Mouse (Mus musculus) heart, adult 2 months (tissue): ENCODE data around the gene Crebrf. TPM values are rescaled to one million over a fixed set of nuclear protein-coding genes. Genes with fewer than 3 reads are reported as not detected.

ENCODE experiments used
- DNase-seq, 2 experiments: peaks; one replicate each; pipeline ENCODE4 v3.0.0; 2021
- H3K27ac ChIP-seq: fragments of 200-600 bp; 2 replicates; pipeline ENCODE4 v1.8.1; 2022
- H3K27me3 ChIP-seq: fragments of 200-500 bp; 2 replicates; pipeline ENCODE4 v1.6.1; 2012; ENCODE audit warnings: mild to moderate bottlenecking, low read length, inconsistent platforms, mixed read lengths; ENCODE audit not compliant: control insufficient read depth, insufficient read depth
- H3K36me3 ChIP-seq: fragments of 200-500 bp; 2 replicates; pipeline ENCODE4 v1.6.1; 2012; ENCODE audit warnings: low read length, inconsistent platforms; ENCODE audit not compliant: control insufficient read depth, insufficient read depth
- H3K4me1 ChIP-seq: fragments of 200-500 bp; 2 replicates; pipeline ENCODE4 v1.6.1; 2011; ENCODE audit warnings: low read length; ENCODE audit not compliant: control insufficient read depth, insufficient read depth
- H3K4me3 ChIP-seq: fragments of 200-600 bp; 2 replicates; pipeline ENCODE4 v1.8.1; 2022
- H3K79me2 ChIP-seq: fragments of 200-500 bp; replicated peaks from 2 replicates; pipeline ENCODE4 v1.6.1; 2012; ENCODE audit warnings: mild to moderate bottlenecking, inconsistent platforms, low read length, moderate library complexity, mixed read lengths; ENCODE audit not compliant: control insufficient read depth, insufficient read depth
- H3K9ac ChIP-seq: fragments of 200-500 bp; 2 replicates; pipeline ENCODE4 v1.6.1; 2012; ENCODE audit warnings: low read depth, mild to moderate bottlenecking, control low read depth, inconsistent platforms, low read length, mixed read lengths
- CTCF ChIP-seq: fragments of 200-600 bp; IDR thresholded peaks from 2 replicates; pipeline ENCODE4 v1.8.1; 2022; ENCODE audit warnings: antibody characterized with exemption, mild to moderate bottlenecking, moderate library complexity
- EP300 ChIP-seq: fragments of 200-500 bp; IDR thresholded peaks from 2 replicates; pipeline ENCODE4 v1.6.1; 2011; ENCODE audit warnings: low read depth, low read length, control low read depth; ENCODE audit not compliant: insufficient read depth
- POLR2A ChIP-seq: fragments of 200-500 bp; IDR thresholded peaks from 2 replicates; pipeline ENCODE4 v1.6.1; 2011; ENCODE audit warnings: mild to moderate bottlenecking, low read depth, low read length, control low read depth; ENCODE audit not compliant: insufficient read depth
- WGBS: fragments of 180-500 bp; shearing (Covaris S2); methylation state at CpG from one replicate; pipeline ENCODE4 v1.1.7; 2018; 5-methylcytosine and 5-hydroxymethylcytosine counted together
- intact Hi-C: fragments of 180-260 bp; cut with DNase I; formaldehyde crosslinking; loops from one replicate; pipeline ENCODE4 v1.15.1; 2025
- polyA plus RNA-seq: library from polyadenylated mRNA; depleted of rRNA; stranded (reverse); fragments of >200 nt; gene quantifications from 2 replicates; pipeline ENCODE4 v1.2.3, GENCODE M21; 2012
- total RNA-seq, 2 experiments: library from RNA; stranded (reverse); gene quantifications; 2 replicates each; pipeline ENCODE4 v1.2.3; 2021

Crebrf gene
- total and polyA plus RNA-seq, 3 experiments, result 6.1 to 72.9 (median 63.5) TPM

DNA sequence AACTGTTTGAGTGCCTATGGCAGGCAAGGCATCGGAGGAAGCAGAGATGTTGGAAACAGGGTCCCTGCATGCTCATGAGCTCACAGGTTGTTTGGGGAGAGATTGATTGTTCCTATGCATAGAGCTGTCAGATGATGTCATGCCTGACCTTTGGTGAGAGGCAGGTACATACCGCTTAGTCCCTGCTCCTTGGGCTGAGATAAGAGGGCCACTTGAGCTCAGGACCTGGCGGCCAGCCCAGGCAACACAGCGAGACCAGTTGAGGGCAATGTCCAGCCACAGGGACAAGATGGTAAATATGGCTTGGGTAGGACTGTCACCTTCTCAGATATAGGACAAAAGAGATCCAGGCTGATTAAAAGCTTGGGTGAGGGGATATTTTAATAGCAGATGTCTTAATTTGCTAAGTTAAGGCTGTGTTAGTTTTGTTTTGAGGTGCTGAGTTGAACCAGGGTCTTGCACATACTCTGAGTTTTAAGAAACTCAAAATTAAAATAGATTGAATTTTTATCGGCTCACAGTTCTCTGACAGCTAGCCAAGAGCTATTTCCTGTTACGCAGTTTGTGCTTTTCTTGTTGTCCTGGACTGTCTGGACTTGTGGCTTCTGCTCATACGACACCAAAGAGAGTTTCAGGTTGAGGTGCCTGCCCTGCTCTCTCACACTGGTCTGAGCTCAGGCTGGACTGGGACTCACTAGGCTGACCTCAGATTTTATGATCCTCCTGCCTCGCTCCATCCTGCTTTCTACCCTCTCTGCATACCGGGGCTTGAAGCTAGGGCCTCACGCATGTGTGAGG is 15.4 kb upstream of the Crebrf start:
- H3K4me3 ChIP-seq, result no peak overlapping the region
- H3K4me1 ChIP-seq, result peaks cover 4% of the 10 kb centered on the region
- peak; percentile 45 to 70 for DNase-seq
- H3K27ac ChIP-seq, result peak overlapping the region; percentile 60
- H3K9ac ChIP-seq, result no peak overlapping the region
- no peaks in the 10 kb centered on the region for H3K79me2 ChIP-seq
- H3K36me3 ChIP-seq, result peaks cover 3% of the 10 kb centered on the region
- intact Hi-C loops, result no loop called here
- H3K27me3 ChIP-seq, result no peaks in the 10 kb centered on the region
- WGBS, result 53% methylated on average over 10 of the region's 10 CpGs
- TF ChIP-seq EP300, result 0 out of 2 replicates have a peak, but pooled peaks have one; percentile 34
- 0 out of 2 replicates have a peak, but pooled peaks have one; percentile 5 for TF ChIP-seq CTCF
- no peak for TF ChIP-seq POLR2A

DNA sequence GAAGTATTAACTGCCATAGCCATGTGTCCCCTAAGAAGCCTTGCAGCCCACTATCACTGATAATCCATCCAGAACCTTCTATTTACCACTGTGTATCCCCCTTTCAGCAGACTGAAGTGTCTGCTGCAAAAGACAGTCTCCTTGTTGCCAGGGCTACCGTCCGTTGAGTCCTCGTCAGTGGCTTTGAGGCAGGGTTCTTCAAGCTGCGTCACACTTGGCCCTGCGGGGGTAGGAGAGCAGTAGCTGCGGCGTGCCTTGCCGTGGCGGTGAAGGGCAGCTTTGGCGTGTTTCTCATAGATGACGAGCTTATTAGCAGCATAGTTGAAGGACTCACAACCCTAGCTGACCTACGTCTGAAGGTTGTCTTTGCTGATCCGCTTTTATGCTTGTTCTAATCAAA is 13.9 kb upstream of the Crebrf start:
- Histone ChIP-seq H3K27ac (no peak overlapping the region), H3K4me3 (no peak overlapping the region), H3K27me3 (no peaks in the 10 kb centered on the region), H3K9ac (no peak overlapping the region), H3K79me2 (no peaks in the 10 kb centered on the region), H3K36me3 (peaks cover 3% of the 10 kb centered on the region; the same call in 1 of the 2 replicates), H3K4me1 (peaks cover 6% of the 10 kb centered on the region)
- 62% methylated on average over 13 of the region's 13 CpGs for WGBS
- TF ChIP-seq POLR2A, result no peak
- intact Hi-C loops, result no loop called here
- no peak for DNase-seq

DNA sequence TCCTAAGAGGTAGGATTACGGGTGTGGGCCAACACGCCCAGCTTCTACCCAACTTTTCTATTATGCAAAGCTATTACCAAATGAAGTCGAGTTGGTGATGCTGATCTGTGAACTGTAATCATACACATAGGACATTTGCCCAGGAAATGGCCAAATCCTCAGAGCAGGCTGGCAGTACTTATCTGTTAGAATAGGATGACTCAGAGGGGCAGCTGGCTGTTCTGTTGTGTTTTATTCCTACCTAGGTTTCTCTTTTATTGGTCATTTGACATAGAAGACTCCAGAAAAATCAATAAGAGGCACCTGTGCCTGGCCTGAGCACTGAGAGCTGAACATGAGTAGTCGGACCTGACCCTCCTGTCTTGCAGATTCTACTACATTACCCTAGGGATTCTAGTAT is 12.8 kb upstream of the Crebrf start:
- Histone ChIP-seq H3K27me3 (no peaks in the 10 kb centered on the region), H3K79me2 (no peaks in the 10 kb centered on the region), H3K9ac (no peak overlapping the region), H3K4me1 (peaks cover 6% of the 10 kb centered on the region), H3K36me3 (peaks cover 3% of the 10 kb centered on the region; the same call in 1 of the 2 replicates), H3K27ac (no peak overlapping the region), H3K4me3 (no peak overlapping the region)
- WGBS, result 83% methylated on average over 4 of the region's 4 CpGs
- TF ChIP-seq CTCF (no peak), EP300 (no peak), POLR2A (no peak)
- no peak for DNase-seq
- intact Hi-C loops, result no loop called here

DNA sequence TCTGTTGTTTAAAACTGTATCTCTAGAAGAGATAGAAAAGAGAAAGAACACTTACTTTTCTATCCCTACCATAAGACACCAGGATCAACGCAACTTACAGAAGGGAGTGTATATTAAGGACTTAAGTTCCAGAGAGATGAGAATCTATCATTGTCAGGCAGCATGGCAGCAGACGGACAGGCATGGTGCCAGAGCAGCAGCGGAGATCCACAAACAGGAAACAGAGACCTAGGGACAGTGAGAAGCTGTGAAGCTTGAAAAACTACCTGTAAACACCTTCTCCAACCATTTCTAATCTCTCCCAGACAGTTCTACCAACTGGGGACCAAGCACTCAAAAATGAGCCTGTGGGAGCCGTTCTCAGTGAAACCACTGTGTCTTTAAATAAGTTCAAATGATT is 11.8 kb upstream of the Crebrf start:
- intact Hi-C loops, result no loop called here
- TF ChIP-seq EP300 (no peak), POLR2A (no peak), CTCF (no peak)
- Histone ChIP-seq H3K9ac (no peak overlapping the region), H3K79me2 (no peaks in the 10 kb centered on the region), H3K27ac (no peak overlapping the region), H3K36me3 (peaks cover 3% of the 10 kb centered on the region; the same call in 1 of the 2 replicates), H3K27me3 (no peaks in the 10 kb centered on the region), H3K4me3 (no peak overlapping the region), H3K4me1 (peaks cover 6% of the 10 kb centered on the region)
- no peak for DNase-seq
- 85% methylated on average over 4 of the region's 4 CpGs for WGBS

DNA sequence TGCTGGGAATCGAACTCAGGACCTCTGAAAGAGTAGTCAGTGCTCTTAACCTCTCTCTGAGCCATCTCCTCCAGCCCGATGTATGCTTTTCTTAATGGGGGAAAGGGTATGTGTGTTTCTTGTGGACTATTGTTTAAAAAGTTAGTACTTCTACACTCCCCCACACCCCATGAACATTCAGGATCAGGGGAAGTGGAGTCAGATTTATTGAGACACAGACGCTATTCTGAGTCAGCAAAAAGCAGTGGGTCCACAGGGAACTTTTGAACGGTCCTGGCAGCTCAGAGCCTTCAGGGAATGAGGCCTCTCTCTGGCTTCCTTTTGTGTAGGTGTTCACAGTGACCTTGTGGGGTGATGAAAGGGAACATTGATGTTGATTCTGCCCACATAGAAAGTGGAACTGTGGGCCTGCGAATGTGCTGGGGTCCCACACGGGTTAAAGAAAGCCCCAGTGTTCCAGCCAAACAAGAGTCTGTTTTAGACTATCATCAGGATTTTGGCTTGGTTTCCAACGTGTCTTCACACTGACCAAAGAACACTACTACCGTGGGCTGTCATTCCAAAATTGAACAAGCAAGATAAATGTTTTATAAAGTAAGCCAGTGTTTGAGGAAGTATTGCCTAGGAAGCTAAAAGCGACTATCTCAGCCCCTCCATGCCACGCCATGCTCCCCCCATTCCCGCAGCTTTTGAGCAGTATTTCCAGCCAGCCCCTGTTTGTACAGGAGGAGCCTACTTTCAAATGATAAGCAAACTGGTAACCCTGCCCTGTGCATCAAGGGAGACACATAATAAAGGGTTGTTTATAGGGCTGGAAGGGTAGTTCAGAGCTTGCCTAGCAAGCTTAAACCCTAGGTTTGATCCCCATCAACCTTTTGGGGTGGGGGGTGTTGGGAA is 9.7 kb upstream of the Crebrf start:
- H3K27ac ChIP-seq, result no peak overlapping the region
- no peaks in the 10 kb centered on the region for H3K36me3 ChIP-seq
- TF ChIP-seq POLR2A (no peak), CTCF (no peak), EP300 (no peak)
- H3K4me1 ChIP-seq, result peaks cover 2% of the 10 kb centered on the region
- no peaks in the 10 kb centered on the region for H3K79me2 ChIP-seq
- no peak overlapping the region for H3K4me3 ChIP-seq
- H3K27me3 ChIP-seq, result no peaks in the 10 kb centered on the region
- no peak for DNase-seq
- H3K9ac ChIP-seq, result no peak overlapping the region
- intact Hi-C loops, result no loop called here
- WGBS, result 33% methylated on average over 11 of the region's 11 CpGs
